Mouse (Mus musculus) MEL (cell line): ENCODE data around the gene Xrcc4. TPM values are rescaled to one million over a fixed set of nuclear protein-coding genes. Genes with fewer than 3 reads are reported as not detected.
A peak's percentile ranks its signal among the peaks of the same experiment; 100 is the strongest.

Experiments
- DNase-seq: peaks from one replicate; pipeline ENCODE4 v3.0.0; 2011; ENCODE audit warnings: low read depth, low spot score
- H3K27ac ChIP-seq: 2 replicates; pipeline ENCODE4 v1.5.1; 2012; ENCODE audit warnings: low read depth, mild to moderate bottlenecking, control low read depth, low read length, moderate library complexity; ENCODE audit not compliant: control insufficient read depth
- H3K27me3 ChIP-seq, 2 experiments: fragments of 150-350 bp in 1 of 2; sonication (generic) in 1 of 2; 2 replicates each; pipeline ENCODE4 v1.6.1; 2012; ENCODE audit warnings: low read length in 2 of 2, mild to moderate bottlenecking in 2 of 2, improper control_type of control experiment in 1 of 2, moderate library complexity in 1 of 2; ENCODE audit not compliant: insufficient read depth in 2 of 2, control insufficient read depth in 1 of 2
- H3K36me3 ChIP-seq, 2 experiments: 2 replicates each; pipeline ENCODE4 v1.6.1; 2012 to 2014; ENCODE audit warnings: low read length in 2 of 2, improper control_type of control experiment in 1 of 2, inconsistent platforms in 1 of 2, mild to moderate bottlenecking in 1 of 2; ENCODE audit not compliant: insufficient read depth in 2 of 2, control insufficient read depth in 1 of 2
- H3K4me1 ChIP-seq, 2 experiments: fragments of 150-350 bp in 1 of 2; sonication (generic) in 1 of 2; 2 replicates each; pipeline ENCODE4 v1.6.1; 2012; ENCODE audit warnings: low read length in 2 of 2, improper control_type of control experiment in 1 of 2, mild to moderate bottlenecking in 1 of 2; ENCODE audit not compliant: insufficient read depth in 2 of 2, control insufficient read depth in 1 of 2
- H3K4me3 ChIP-seq, 2 experiments: fragments of 150-350 bp in 1 of 2; sonication (generic) in 1 of 2; 2 replicates each; pipeline ENCODE4 v1.5.1; 2012; ENCODE audit warnings: low read depth in 2 of 2, low read length in 2 of 2, mild to moderate bottlenecking in 2 of 2, moderate library complexity in 2 of 2, control low read depth in 1 of 2, improper control_type of control experiment in 1 of 2; ENCODE audit not compliant: control insufficient read depth in 1 of 2, insufficient read depth in 1 of 2
- H3K79me2 ChIP-seq: 2 replicates; pipeline ENCODE4 v1.6.1; 2012; ENCODE audit warnings: mild to moderate bottlenecking, low read length, moderate library complexity; ENCODE audit not compliant: control insufficient read depth, poor library complexity, insufficient read depth
- H3K9ac ChIP-seq: 2 replicates; pipeline ENCODE4 v1.6.1; 2012; ENCODE audit warnings: low read depth, mild to moderate bottlenecking, control low read depth, low read length, moderate library complexity; ENCODE audit not compliant: control insufficient read depth, poor library complexity, severe bottlenecking
- H3K9me3 ChIP-seq: fragments of 150-350 bp; sonication (generic); replicated peaks from 2 replicates; pipeline ENCODE4 v1.6.1; 2012; ENCODE audit warnings: mild to moderate bottlenecking, low read length, improper control_type of control experiment, moderate library complexity; ENCODE audit not compliant: insufficient read depth
- CHD1 ChIP-seq: IDR thresholded peaks from 2 replicates; pipeline ENCODE4 v1.6.1; 2012; ENCODE audit warnings: low read depth, mild to moderate bottlenecking, inconsistent platforms, low read length, improper control_type of control experiment
- CHD2 ChIP-seq: IDR thresholded peaks from 2 replicates; pipeline ENCODE4 v1.6.1; 2011; ENCODE audit warnings: low read length, improper control_type of control experiment
- CTCF ChIP-seq, 3 experiments: IDR thresholded peaks in 2 of 3; conservative IDR thresholded peaks in 1 of 3; 2 replicates each; pipeline ENCODE4 v1.5.1; 2011 to 2012; ENCODE audit warnings: low read length in 3 of 3, low read depth in 2 of 3, mild to moderate bottlenecking in 2 of 3, improper control_type of control experiment in 1 of 3, inconsistent platforms in 1 of 3, mixed read lengths in 1 of 3, moderate library complexity in 1 of 3; ENCODE audit not compliant: control insufficient read depth in 1 of 3, insufficient read depth in 1 of 3, poor library complexity in 1 of 3, severe bottlenecking in 1 of 3
- ELF1 ChIP-seq: IDR thresholded peaks from 2 replicates; pipeline ENCODE4 v1.6.1; 2014; ENCODE audit warnings: low read depth, mild to moderate bottlenecking, inconsistent platforms, low read length, improper control_type of control experiment, moderate library complexity
- EP300 ChIP-seq, 2 experiments: IDR thresholded peaks; 2 replicates each; pipeline ENCODE4 v1.6.1; 2011; ENCODE audit warnings: improper control_type of control experiment in 2 of 2, low read length in 2 of 2, low read depth in 1 of 2, mild to moderate bottlenecking in 1 of 2
- GABPA ChIP-seq: IDR thresholded peaks from 2 replicates; pipeline ENCODE4 v1.6.1; 2012; ENCODE audit warnings: low read depth, mild to moderate bottlenecking, inconsistent platforms, low read length, improper control_type of control experiment, moderate library complexity
- GATA1 ChIP-seq: IDR thresholded peaks from 2 replicates; pipeline ENCODE4 v1.6.1; 2011; ENCODE audit warnings: low read depth, low read length, improper control_type of control experiment
- HCFC1 ChIP-seq: IDR thresholded peaks from 2 replicates; pipeline ENCODE4 v1.6.1; 2012; ENCODE audit warnings: low read depth, mild to moderate bottlenecking, inconsistent platforms, low read length, improper control_type of control experiment, moderate library complexity
- KAT2A ChIP-seq: conservative IDR thresholded peaks from 2 replicates; pipeline ENCODE4 v1.6.1; 2012; ENCODE audit warnings: low read depth, low read length, improper control_type of control experiment, inconsistent platforms
- MAFK ChIP-seq: IDR thresholded peaks from 2 replicates; pipeline ENCODE4 v1.6.1; 2011; ENCODE audit warnings: low read depth, mild to moderate bottlenecking, low read length, improper control_type of control experiment, borderline replicate concordance
- MXI1 ChIP-seq: IDR thresholded peaks from 2 replicates; pipeline ENCODE4 v1.6.1; 2011; ENCODE audit warnings: mild to moderate bottlenecking, low read depth, low read length, improper control_type of control experiment
- MYB ChIP-seq: IDR thresholded peaks from 2 replicates; pipeline ENCODE4 v1.6.1; 2011; ENCODE audit warnings: mild to moderate bottlenecking, low read depth, low read length, improper control_type of control experiment
- MYC ChIP-seq: IDR thresholded peaks from 2 replicates; pipeline ENCODE4 v1.6.1; 2011; ENCODE audit warnings: low read depth, mild to moderate bottlenecking, low read length, improper control_type of control experiment, moderate library complexity
- NRF1 ChIP-seq: IDR thresholded peaks from 2 replicates; pipeline ENCODE4 v1.6.1; 2014; ENCODE audit warnings: low read depth, mild to moderate bottlenecking, inconsistent platforms, low read length, improper control_type of control experiment, moderate library complexity; ENCODE audit not compliant: poor library complexity, insufficient read depth, severe bottlenecking
- POLR2AphosphoS5 ChIP-seq: IDR thresholded peaks from 2 replicates; pipeline ENCODE4 v1.6.1; 2012; ENCODE audit warnings: low read depth, borderline replicate concordance, mild to moderate bottlenecking, inconsistent platforms, low read length, moderate library complexity, mixed read lengths
- RAD21 ChIP-seq: IDR thresholded peaks from 2 replicates; pipeline ENCODE4 v1.6.1; 2011; ENCODE audit warnings: mild to moderate bottlenecking, low read depth, low read length, improper control_type of control experiment
- SIN3A ChIP-seq: IDR thresholded peaks from 2 replicates; pipeline ENCODE4 v1.6.1; 2012; ENCODE audit warnings: low read length, improper control_type of control experiment, inconsistent platforms
- SMC3 ChIP-seq: IDR thresholded peaks from 2 replicates; pipeline ENCODE4 v1.6.1; 2011; ENCODE audit warnings: low read depth, low read length, improper control_type of control experiment
- TBP ChIP-seq: IDR thresholded peaks from 2 replicates; pipeline ENCODE4 v1.8.0; 2011; ENCODE audit warnings: low read depth, low read length, improper control_type of control experiment
- USF1 ChIP-seq: IDR thresholded peaks from 2 replicates; pipeline ENCODE4 v1.6.1; 2014; ENCODE audit warnings: low read depth, mild to moderate bottlenecking, inconsistent platforms, low read length, improper control_type of control experiment, moderate library complexity
- USF2 ChIP-seq, 2 experiments: IDR thresholded peaks; 2 replicates each; pipeline ENCODE4 v1.6.1; 2011 to 2012; ENCODE audit warnings: improper control_type of control experiment in 2 of 2, low read length in 2 of 2, borderline replicate concordance in 1 of 2, inconsistent platforms in 1 of 2, low read depth in 1 of 2, mild to moderate bottlenecking in 1 of 2; ENCODE audit not compliant: insufficient read depth in 1 of 2
- ZC3H11A ChIP-seq: IDR thresholded peaks from 2 replicates; pipeline ENCODE4 v1.6.1; 2012; ENCODE audit warnings: low read depth, mild to moderate bottlenecking, inconsistent platforms, low read length, improper control_type of control experiment
- ZMIZ1 ChIP-seq: IDR thresholded peaks from 2 replicates; pipeline ENCODE4 v1.6.1; 2012; ENCODE audit warnings: low read depth, mild to moderate bottlenecking, inconsistent platforms, low read length, improper control_type of control experiment, moderate library complexity
- polyA plus RNA-seq, 2 experiments: library from polyadenylated mRNA; stranded (reverse) in 1 of 2; unstranded in 1 of 2; fragments of >175 nt in 1 of 2; fragments of >200 nt in 1 of 2; gene quantifications; 2 replicates each; pipeline versions ENCODE4 v1.2.1 to v1.2.4; 2012; ENCODE audit warnings: low replicate concordance in 2 of 2, low read depth in 1 of 2; ENCODE audit not compliant: insufficient read length in 2 of 2, insufficient read depth in 1 of 2, missing spikeins in 1 of 2
- total RNA-seq: library from RNA; depleted of rRNA; stranded (reverse); fragments of 300-350 nt; gene quantifications from 2 replicates; pipeline ENCODE4 v1.2.3, GENCODE M21; 2012

Gene Xrcc4
- total and polyA plus RNA-seq, 3 experiments, result 6.6 to 7.7 TPM; not detected in 1

GRCm38 (mm10) chr13:89780276-89780675 lies 309.1 kb downstream of the Xrcc4 start:
- Histone ChIP-seq H3K9me3 (no peaks in the 10 kb centered on the region), H3K4me1 (no peaks in the 10 kb centered on the region), H3K4me3 (no peak overlapping the region), H3K36me3 (peaks cover 0 to 3% of the 10 kb centered on the region in 2 experiments; a peak in 2 of 4 replicates), H3K79me2 (no peaks in the 10 kb centered on the region), H3K27me3 (no peaks in the 10 kb centered on the region), H3K9ac (no peak overlapping the region), H3K27ac (no peak overlapping the region)
- TF ChIP-seq SIN3A, result no peak
- no peak for TF ChIP-seq ZMIZ1
- no peak for TF ChIP-seq NRF1
- no peak for TF ChIP-seq MYC
- no peak for TF ChIP-seq USF1
- no peak for TF ChIP-seq POLR2AphosphoS5
- no peak for TF ChIP-seq GABPA
- TF ChIP-seq HCFC1, result no peak
- DNase-seq, result no peak

- DNase-seq, result peak; percentile 65
- Histone ChIP-seq H3K4me3 (no peak overlapping the region), H3K4me1 (no peaks in the 10 kb centered on the region), H3K9ac (no peak overlapping the region), H3K9me3 (no peaks in the 10 kb centered on the region), H3K27me3 (no peaks in the 10 kb centered on the region), H3K27ac (no peak overlapping the region), H3K79me2 (no peaks in the 10 kb centered on the region), H3K36me3 (peaks cover 0 to 3% of the 10 kb centered on the region in 2 experiments; a peak in 2 of 4 replicates)
- TF ChIP-seq EP300 (IDR thresholded peaks at IDR 0.05; ENCODE audit: low read depth in 1 of 2, low read length in 2 of 2) (no peak), SMC3 (peak; percentile 92), RAD21 (peak; percentile 75), CTCF (IDR thresholded peaks at IDR 0.05 in 2 of 3, conservative IDR thresholded peaks at IDR 0.05 in 1 of 3; ENCODE audit: control insufficient read depth in 1 of 3, insufficient read depth in 1 of 3, low read depth in 2 of 3, low read length in 3 of 3, poor library complexity in 1 of 3, severe bottlenecking in 1 of 3) (peak; percentile 31 to 69 (median 42)), TBP (no peak), ZC3H11A (peak; percentile 87), USF1 (no peak)
These were observed 310.0 kb downstream of the Xrcc4 start for GRCm38 (mm10) chr13:89779208-89779911.

- Histone ChIP-seq H3K9me3 (no peaks in the 10 kb centered on the region), H3K36me3 (peaks cover 0 to 2% of the 10 kb centered on the region in 2 experiments; a peak in 2 of 4 replicates), H3K9ac (no peak overlapping the region), H3K4me1 (no peaks in the 10 kb centered on the region), H3K27me3 (no peaks in the 10 kb centered on the region), H3K27ac (no peak overlapping the region), H3K79me2 (no peaks in the 10 kb centered on the region), H3K4me3 (no peak overlapping the region)
- DNase-seq, result no peak
- no peak for TF ChIP-seq CHD1
- no peak for TF ChIP-seq ZC3H11A
- TF ChIP-seq MYB, result no peak
- TF ChIP-seq GATA1, result no peak
- no peak for TF ChIP-seq CHD2
- TF ChIP-seq RAD21, result no peak
- no peak for TF ChIP-seq POLR2AphosphoS5
- no peak for TF ChIP-seq GABPA
- TF ChIP-seq USF2 (IDR thresholded peaks at IDR 0.05; ENCODE audit: borderline replicate concordance in 1 of 2, insufficient read depth in 1 of 2, low read depth in 1 of 2, low read length in 2 of 2), result no peak
- no peak for TF ChIP-seq HCFC1
- no peak for TF ChIP-seq MYC
- no peak for TF ChIP-seq ELF1
- no peak for TF ChIP-seq USF1
- no peak for TF ChIP-seq SMC3
- no peak for TF ChIP-seq MXI1
- TF ChIP-seq KAT2A, result no peak
- no peak for TF ChIP-seq MAFK
- no peak for TF ChIP-seq NRF1
These were observed 311.6 kb downstream of the Xrcc4 start for GRCm38 (mm10) chr13:89777764-89778163.
